Mouse (Mus musculus) CH12.LX (cell line): ENCODE results near the gene Ctnna3. TPM values are rescaled to one million over a fixed set of nuclear protein-coding genes. Genes with fewer than 3 reads are reported as not detected.
A peak's percentile ranks its signal among the peaks of the same experiment; 100 is the strongest.

Experiments
- DNase-seq: peaks from one replicate; pipeline ENCODE4 v3.0.0-alpha.2; 2013; ENCODE audit errors: extremely low read depth
- H3K27ac ChIP-seq: 2 replicates; pipeline ENCODE4 v1.5.1; 2012; ENCODE audit warnings: low read depth, mild to moderate bottlenecking, control low read depth, moderate library complexity; ENCODE audit not compliant: insufficient read depth
- H3K27me3 ChIP-seq: replicated peaks from 2 replicates; pipeline ENCODE3; 2012; ENCODE audit warnings: inconsistent platforms
- H3K36me3 ChIP-seq, 2 experiments: replicated peaks in 1 of 2; 2 replicates each; pipeline versions ENCODE3 to v1.6.1; 2012; ENCODE audit warnings: inconsistent platforms in 1 of 2, low read length in 1 of 2, mild to moderate bottlenecking in 1 of 2, mixed read lengths in 1 of 2, moderate library complexity in 1 of 2; ENCODE audit not compliant: control insufficient read depth in 1 of 2, insufficient read depth in 1 of 2
- H3K4me1 ChIP-seq, 2 experiments: 2 replicates each; pipeline ENCODE4 v1.6.1; 2012; ENCODE audit warnings: inconsistent platforms in 1 of 2, moderate library complexity in 1 of 2; ENCODE audit not compliant: insufficient read depth in 2 of 2, control insufficient read depth in 1 of 2
- H3K4me2 ChIP-seq: 2 replicates; pipeline ENCODE4 v1.6.1; 2012; ENCODE audit warnings: low read depth, mild to moderate bottlenecking, control low read depth; ENCODE audit not compliant: poor library complexity, insufficient read depth, severe bottlenecking
- H3K4me3 ChIP-seq, 3 experiments: fragments of 150-350 bp in 1 of 3; sonication (generic) in 1 of 3; replicated peaks in 1 of 3; 2 replicates each; pipeline versions ENCODE3 to v1.5.1; 2011 to 2012; ENCODE audit warnings: low read depth in 2 of 3, low read length in 2 of 3, mild to moderate bottlenecking in 2 of 3, moderate library complexity in 2 of 3, control low read depth in 1 of 3, improper control_type of control experiment in 1 of 3, inconsistent platforms in 1 of 3, mixed read lengths in 1 of 3; ENCODE audit not compliant: poor library complexity in 1 of 3
- H3K79me2 ChIP-seq: replicated peaks from 2 replicates; pipeline ENCODE4 v1.6.1; 2012; ENCODE audit warnings: mild to moderate bottlenecking, moderate library complexity; ENCODE audit not compliant: control insufficient read depth, poor library complexity, insufficient read depth, severe bottlenecking; ENCODE audit errors: extremely low read depth
- H3K9ac ChIP-seq: 2 replicates; pipeline ENCODE4 v1.6.1; 2012; ENCODE audit warnings: low read depth, mild to moderate bottlenecking, control low read depth, moderate library complexity; ENCODE audit not compliant: insufficient read depth
- H3K9me3 ChIP-seq: replicated peaks from 2 replicates; pipeline ENCODE3; 2012; ENCODE audit warnings: low read length, inconsistent platforms, mixed read lengths
- CHD1 ChIP-seq: IDR thresholded peaks from 2 replicates; pipeline ENCODE4 v1.6.1; 2012; ENCODE audit warnings: low read depth, low read length, improper control_type of control experiment, inconsistent platforms
- CTCF ChIP-seq, 2 experiments: IDR thresholded peaks in 1 of 2; conservative IDR thresholded peaks in 1 of 2; 2 replicates each; pipeline ENCODE4 v1.5.1; 2011 to 2012; ENCODE audit warnings: low read depth in 2 of 2, low read length in 2 of 2, improper control_type of control experiment in 1 of 2, inconsistent platforms in 1 of 2, mild to moderate bottlenecking in 1 of 2, moderate library complexity in 1 of 2
- ELF1 ChIP-seq: IDR thresholded peaks from 2 replicates; pipeline ENCODE4 v1.6.1; 2014; ENCODE audit warnings: low read depth, mild to moderate bottlenecking, inconsistent platforms, low read length, improper control_type of control experiment
- ETS1 ChIP-seq: conservative IDR thresholded peaks from 2 replicates; pipeline ENCODE4 v1.6.1; 2012; ENCODE audit warnings: low read depth, mild to moderate bottlenecking, inconsistent platforms, low read length, improper control_type of control experiment, moderate library complexity
- GABPA ChIP-seq: IDR thresholded peaks from 2 replicates; pipeline ENCODE4 v1.6.1; 2012; ENCODE audit warnings: low read depth, low read length, improper control_type of control experiment, inconsistent platforms; ENCODE audit not compliant: insufficient replicate concordance
- IRF4 ChIP-seq: IDR thresholded peaks from 2 replicates; pipeline ENCODE4 v1.6.1; 2014; ENCODE audit warnings: low read depth, mild to moderate bottlenecking, inconsistent platforms, low read length, improper control_type of control experiment
- JUND ChIP-seq: conservative IDR thresholded peaks from 2 replicates; pipeline ENCODE4 v1.6.1; 2011; ENCODE audit warnings: low read depth, low read length, improper control_type of control experiment
- KAT2A ChIP-seq: IDR thresholded peaks from 2 replicates; pipeline ENCODE4 v1.6.1; 2012; ENCODE audit warnings: low read length, improper control_type of control experiment, inconsistent platforms; ENCODE audit not compliant: insufficient replicate concordance
- MAX ChIP-seq: IDR thresholded peaks from 2 replicates; pipeline ENCODE4 v1.6.1; 2011; ENCODE audit warnings: low read length, improper control_type of control experiment
- MAZ ChIP-seq: IDR thresholded peaks from 2 replicates; pipeline ENCODE4 v1.6.1; 2012; ENCODE audit warnings: low read depth, mild to moderate bottlenecking, inconsistent platforms, low read length, improper control_type of control experiment, moderate library complexity
- MXI1 ChIP-seq: IDR thresholded peaks from 2 replicates; pipeline ENCODE4 v1.6.1; 2011; ENCODE audit warnings: mild to moderate bottlenecking, low read depth, low read length, improper control_type of control experiment
- MYC ChIP-seq: IDR thresholded peaks from 2 replicates; pipeline ENCODE4 v1.6.1; 2011; ENCODE audit warnings: low read depth, mild to moderate bottlenecking, improper control_type of control experiment, low read length
- PAX5 ChIP-seq: IDR thresholded peaks from 2 replicates; pipeline ENCODE4 v1.6.1; 2012; ENCODE audit warnings: low read length, inconsistent platforms, mixed read lengths
- POLR2AphosphoS2 ChIP-seq: IDR thresholded peaks from 2 replicates; pipeline ENCODE4 v1.6.1; 2011; ENCODE audit warnings: low read depth, low read length, improper control_type of control experiment
- RAD21 ChIP-seq: IDR thresholded peaks from 2 replicates; pipeline ENCODE4 v1.6.1; 2011; ENCODE audit warnings: low read depth, mild to moderate bottlenecking, low read length, improper control_type of control experiment, moderate library complexity
- SMC3 ChIP-seq: IDR thresholded peaks from 2 replicates; pipeline ENCODE4 v1.6.1; 2011; ENCODE audit warnings: low read depth, low read length, improper control_type of control experiment
- USF1 ChIP-seq: IDR thresholded peaks from 2 replicates; pipeline ENCODE4 v1.6.1; 2014; ENCODE audit warnings: low read depth, mild to moderate bottlenecking, inconsistent platforms, low read length, improper control_type of control experiment
- ZC3H11A ChIP-seq: IDR thresholded peaks from 2 replicates; pipeline ENCODE4 v1.6.1; 2012; ENCODE audit warnings: low read depth, mild to moderate bottlenecking, inconsistent platforms, low read length, improper control_type of control experiment
- ZMIZ1 ChIP-seq: IDR thresholded peaks from 2 replicates; pipeline ENCODE4 v1.6.1; 2012; ENCODE audit warnings: low read depth, mild to moderate bottlenecking, inconsistent platforms, low read length, improper control_type of control experiment
- ZNF384 ChIP-seq: IDR thresholded peaks from 2 replicates; pipeline ENCODE4 v1.6.1; 2012; ENCODE audit warnings: low read depth, low read length, improper control_type of control experiment, inconsistent platforms
- dilution Hi-C: fragments of 300-500 bp; cut with MboI; formaldehyde crosslinking; loops from 2 replicates; pipeline ENCODE4 v1.14.3; 2020; ENCODE audit warnings: low sequenced_read_pairs; ENCODE audit not compliant: extremely low pct_unique_long_range_greater_than_20kb, extremely low pct_ligation_motif_present
- in situ Hi-C: fragments of 300-500 bp; cut with MboI; formaldehyde crosslinking; loops from 3 replicates; pipeline ENCODE4 v1.14.3; 2019; ENCODE audit warnings: low sequenced_read_pairs, low pct_ligation_motif_present, low pct_unique_long_range_greater_than_20kb, mixed read lengths
- polyA plus RNA-seq: library from polyadenylated mRNA; unstranded; fragments of >175 nt; gene quantifications from 2 replicates; pipeline ENCODE4 v1.2.1, GENCODE M21; 2012; ENCODE audit warnings: low read depth; ENCODE audit not compliant: insufficient read length
- total RNA-seq, 2 experiments: library from RNA; depleted of rRNA; stranded (reverse); fragments of 300-350 nt in 1 of 2; fragments of >200 nt in 1 of 2; gene quantifications; 2 replicates each; pipeline ENCODE4 v1.2.3; 2012 to 2014

The Ctnna3 gene
- total and polyA plus RNA-seq, 3 experiments = 0.09 TPM; not detected in 2

GRCm38 (mm10) chr10:63476167-63476647, 46.3 kb downstream of the Ctnna3 start:
- Histone ChIP-seq H3K4me2 (no peak overlapping the region), H3K36me3 (no peaks in the 10 kb centered on the region), H3K9me3 (no peaks in the 10 kb centered on the region), H3K27ac (no peak overlapping the region), H3K79me2 (no peaks in the 10 kb centered on the region), H3K9ac (no peak overlapping the region), H3K27me3 (no peaks in the 10 kb centered on the region), H3K4me1 (peaks cover 0 to 18% of the 10 kb centered on the region in 2 experiments; a peak in 2 of 4 replicates), H3K4me3 (no peak overlapping the region)
- no peak for DNase-seq
- dilution Hi-C loops (no loop called here), in situ Hi-C loops (no loop called here)
- no peak for TF ChIP-seq POLR2AphosphoS2
- no peak for TF ChIP-seq CHD1
- no peak for TF ChIP-seq MAZ
- no peak for TF ChIP-seq MAX
- TF ChIP-seq KAT2A = no peak
- TF ChIP-seq PAX5 = no peak
- no peak for TF ChIP-seq ZC3H11A
- no peak for TF ChIP-seq ELF1

- peak; percentile 12 for DNase-seq
- Histone ChIP-seq H3K27me3 (no peaks in the 10 kb centered on the region), H3K79me2 (no peaks in the 10 kb centered on the region), H3K36me3 (no peaks in the 10 kb centered on the region), H3K9ac (no peak overlapping the region), H3K4me2 (no peak overlapping the region), H3K4me1 (peaks cover 0 to 21% of the 10 kb centered on the region in 2 experiments; a peak in 2 of 4 replicates), H3K9me3 (no peaks in the 10 kb centered on the region), H3K4me3 (no peak overlapping the region), H3K27ac (no peak overlapping the region)
- in situ Hi-C loops (no loop called here), dilution Hi-C loops (no loop called here)
- TF ChIP-seq MYC (no peak), CTCF (conservative IDR thresholded peaks at IDR 0.05 in 1 of 2, IDR thresholded peaks at IDR 0.05 in 1 of 2; ENCODE audit: low read depth in 2 of 2, low read length in 2 of 2) (peak in 1 of 2 experiments; percentile 44; a peak in 2 of 4 replicates), RAD21 (peak; percentile 52)
These were observed 49.0 kb downstream of the Ctnna3 start for GRCm38 (mm10) chr10:63478946-63479345.

DNA sequence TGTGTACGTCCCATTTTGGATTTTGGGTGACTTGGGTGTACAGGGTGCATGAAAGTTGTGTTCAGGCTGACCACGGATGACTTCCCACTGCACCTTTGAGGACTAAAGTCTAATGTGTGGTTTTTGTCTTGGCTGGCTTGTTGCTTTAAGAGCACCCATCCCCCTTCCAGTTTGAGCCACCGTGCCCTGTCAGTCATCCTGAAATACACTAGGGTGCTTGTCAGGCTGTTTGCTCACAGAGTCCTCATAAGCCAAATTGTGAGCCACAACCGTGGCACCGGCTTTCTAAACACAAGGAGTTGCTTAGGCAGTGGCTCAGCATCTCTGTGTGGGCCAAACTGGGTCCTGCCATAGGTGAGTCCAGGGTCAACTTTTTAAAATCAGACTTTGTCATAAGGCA, 50.2 kb downstream of the Ctnna3 start:
- no peak overlapping the region for H3K4me3 ChIP-seq
- in situ Hi-C loops = no loop called here
- peak; percentile 29 for DNase-seq
- dilution Hi-C loops = no loop called here
- no peaks in the 10 kb centered on the region for H3K27me3 ChIP-seq
- H3K27ac ChIP-seq = no peak overlapping the region
- no peak overlapping the region for H3K9ac ChIP-seq
- H3K9me3 ChIP-seq = no peaks in the 10 kb centered on the region
- no peaks in the 10 kb centered on the region for H3K79me2 ChIP-seq
- no peaks in the 10 kb centered on the region for H3K36me3 ChIP-seq
- no peak overlapping the region for H3K4me2 ChIP-seq
- H3K4me1 ChIP-seq = peaks cover 0 to 21% of the 10 kb centered on the region in 2 experiments; a peak in 2 of 4 replicates
- TF ChIP-seq ZNF384 (no peak), GABPA (no peak), POLR2AphosphoS2 (no peak), PAX5 (no peak), ZMIZ1 (no peak), IRF4 (no peak), JUND (no peak), MXI1 (no peak), KAT2A (no peak), USF1 (no peak), SMC3 (no peak), ETS1 (no peak)
- TF ChIP-seq, all 38 proteins: peak for 0
